Mouse (Mus musculus): ENCODE results near the gene Plcd3. TPM values are rescaled to one million over a fixed set of nuclear protein-coding genes. Genes with fewer than 3 reads are reported as not detected.
A peak's percentile ranks its signal among the peaks of the same experiment; 100 is the strongest.

Plcd3 gene
- 11.8 and 13.1 TPM in 2 replicates for polyA plus RNA-seq (2012; rRNA removed)

DNA sequence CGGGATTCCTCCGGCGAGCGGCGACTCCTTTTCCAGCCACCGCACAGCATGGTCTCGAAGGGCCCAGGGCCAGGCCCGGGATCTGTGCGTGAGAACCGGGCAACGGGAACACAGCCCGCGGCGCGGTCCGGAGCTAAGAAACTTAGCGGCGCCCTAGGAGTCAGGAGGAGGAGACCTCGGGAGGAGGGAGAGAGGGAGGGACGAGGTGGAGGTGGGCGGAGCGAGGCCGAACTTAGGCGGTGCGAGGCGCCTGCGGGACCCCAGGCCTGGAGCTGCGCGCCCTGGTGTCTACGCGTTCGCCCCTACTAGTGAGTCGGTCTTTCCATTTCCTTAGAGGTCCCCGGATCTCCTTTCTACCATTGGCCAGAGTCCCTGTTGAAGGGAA lies at the start of gene Plcd3, which contains the start of gene Acbd4:
Gene Plcd3, minus strand, starts transcription at position 178 of the 385 bp plus-strand sequence.
Gene Acbd4, plus strand, starts transcription at position 202 of the 385 bp plus-strand sequence.
- Histone ChIP-seq H3K27me3 (ENCODE audit: control insufficient read depth, insufficient read depth, low read length) (no peaks in the 10 kb centered on the region), H3K27ac (ENCODE audit: insufficient read depth, low read length) (peak within 1 kb of the TSS; percentile 29; the same call in 1 of the 2 replicates), H3K4me3 (replicated peaks; ENCODE audit: insufficient read depth, low read depth, low read length) (peak within 1 kb of the TSS; percentile 89), H3K4me1 (ENCODE audit: control insufficient read depth, insufficient read depth, low read length) (peaks cover 22% of the 10 kb centered on the region)
- WGBS, result under 1% methylated on average over 32 of the region's 34 CpGs
- peak; percentile 82 to 85 for DNase-seq
- peak; percentile 53; the same call in 1 of the 2 replicates for TF ChIP-seq POLR2A (IDR thresholded peaks at IDR 0.05; ENCODE audit: borderline replicate concordance, insufficient read depth, low read length)
- TF ChIP-seq CTCF (IDR thresholded peaks at IDR 0.05; ENCODE audit: borderline replicate concordance, insufficient read depth, low read depth, low read length), result no peak

DNA sequence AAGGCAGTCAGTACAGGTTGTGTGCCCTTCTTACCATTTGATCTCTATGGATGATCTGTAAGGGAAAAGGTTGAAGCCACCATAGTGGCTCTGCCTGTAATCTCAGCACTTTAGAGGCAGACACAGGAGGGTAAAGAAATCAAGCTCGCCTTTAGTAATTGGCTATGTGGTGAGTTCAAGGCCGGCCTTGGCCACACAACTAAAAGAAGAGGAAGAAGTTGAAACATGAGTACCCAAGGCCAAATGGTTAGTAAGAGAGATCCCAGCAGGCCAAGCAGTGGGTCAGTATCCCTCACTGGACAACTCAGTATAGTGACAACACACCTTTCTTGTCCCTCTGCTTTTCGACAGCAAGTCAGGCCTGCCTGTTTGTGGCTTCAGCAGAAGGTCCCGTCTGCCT lies 48.3 kb upstream of the Plcd3 start:
- no peak for DNase-seq
- TF ChIP-seq CTCF (IDR thresholded peaks at IDR 0.05; ENCODE audit: borderline replicate concordance, insufficient read depth, low read depth, low read length), result no peak
- TF ChIP-seq POLR2A (IDR thresholded peaks at IDR 0.05; ENCODE audit: borderline replicate concordance, insufficient read depth, low read length), result no peak
- Histone ChIP-seq H3K4me1 (ENCODE audit: control insufficient read depth, insufficient read depth, low read length) (no peaks in the 10 kb centered on the region), H3K4me3 (replicated peaks; ENCODE audit: insufficient read depth, low read depth, low read length) (no peak overlapping the region), H3K27ac (ENCODE audit: insufficient read depth, low read length) (no peak overlapping the region), H3K27me3 (ENCODE audit: control insufficient read depth, insufficient read depth, low read length) (no peaks in the 10 kb centered on the region)
- WGBS, result 94% methylated on average over 4 of the region's 4 CpGs

- no peaks in the 10 kb centered on the region for H3K27me3 ChIP-seq (ENCODE audit: control insufficient read depth, insufficient read depth, low read length)
- H3K4me1 ChIP-seq (ENCODE audit: control insufficient read depth, insufficient read depth, low read length), result peaks cover 4% of the 10 kb centered on the region; the same call in 1 of the 2 replicates
- no peak overlapping the region for H3K4me3 ChIP-seq (replicated peaks; ENCODE audit: insufficient read depth, low read depth, low read length)
- TF ChIP-seq POLR2A (IDR thresholded peaks at IDR 0.05; ENCODE audit: borderline replicate concordance, insufficient read depth, low read length) (no peak), CTCF (IDR thresholded peaks at IDR 0.05; ENCODE audit: borderline replicate concordance, insufficient read depth, low read depth, low read length) (no peak)
- H3K27ac ChIP-seq (ENCODE audit: insufficient read depth, low read length), result no peak overlapping the region
- WGBS, result 63% methylated on average over 4 of the region's 4 CpGs
- DNase-seq, result no peak
Observed at GRCm38 (mm10) chr11:103147766-103148165, 46.3 kb upstream of the Plcd3 start.

GRCm38 (mm10) chr11:103146386-103146785 lies 44.9 kb upstream of the Plcd3 start:
- H3K4me1 ChIP-seq (ENCODE audit: control insufficient read depth, insufficient read depth, low read length), result peaks cover 9% of the 10 kb centered on the region
- H3K4me3 ChIP-seq (replicated peaks; ENCODE audit: insufficient read depth, low read depth, low read length), result no peak overlapping the region
- no peak for DNase-seq
- TF ChIP-seq CTCF (IDR thresholded peaks at IDR 0.05; ENCODE audit: borderline replicate concordance, insufficient read depth, low read depth, low read length), result no peak
- no peak for TF ChIP-seq POLR2A (IDR thresholded peaks at IDR 0.05; ENCODE audit: borderline replicate concordance, insufficient read depth, low read length)
- H3K27me3 ChIP-seq (ENCODE audit: control insufficient read depth, insufficient read depth, low read length), result no peaks in the 10 kb centered on the region
- no peak overlapping the region for H3K27ac ChIP-seq (ENCODE audit: insufficient read depth, low read length)
- WGBS, result 90% methylated on average over 4 of the region's 4 CpGs

GRCm38 (mm10) chr11:103144309-103145285 lies 43.1 kb upstream of the Plcd3 start:
- DNase-seq, result no peak
- TF ChIP-seq POLR2A (IDR thresholded peaks at IDR 0.05; ENCODE audit: borderline replicate concordance, insufficient read depth, low read length), result no peak
- TF ChIP-seq CTCF (IDR thresholded peaks at IDR 0.05; ENCODE audit: borderline replicate concordance, insufficient read depth, low read depth, low read length), result no peak
- H3K4me3 ChIP-seq (replicated peaks; ENCODE audit: insufficient read depth, low read depth, low read length), result no peak overlapping the region
- WGBS, result 43% methylated on average over 12 of the region's 12 CpGs
- H3K27me3 ChIP-seq (ENCODE audit: control insufficient read depth, insufficient read depth, low read length), result no peaks in the 10 kb centered on the region
- H3K27ac ChIP-seq (ENCODE audit: insufficient read depth, low read length), result no peak overlapping the region
- H3K4me1 ChIP-seq (ENCODE audit: control insufficient read depth, insufficient read depth, low read length), result peaks cover 13% of the 10 kb centered on the region

DNA sequence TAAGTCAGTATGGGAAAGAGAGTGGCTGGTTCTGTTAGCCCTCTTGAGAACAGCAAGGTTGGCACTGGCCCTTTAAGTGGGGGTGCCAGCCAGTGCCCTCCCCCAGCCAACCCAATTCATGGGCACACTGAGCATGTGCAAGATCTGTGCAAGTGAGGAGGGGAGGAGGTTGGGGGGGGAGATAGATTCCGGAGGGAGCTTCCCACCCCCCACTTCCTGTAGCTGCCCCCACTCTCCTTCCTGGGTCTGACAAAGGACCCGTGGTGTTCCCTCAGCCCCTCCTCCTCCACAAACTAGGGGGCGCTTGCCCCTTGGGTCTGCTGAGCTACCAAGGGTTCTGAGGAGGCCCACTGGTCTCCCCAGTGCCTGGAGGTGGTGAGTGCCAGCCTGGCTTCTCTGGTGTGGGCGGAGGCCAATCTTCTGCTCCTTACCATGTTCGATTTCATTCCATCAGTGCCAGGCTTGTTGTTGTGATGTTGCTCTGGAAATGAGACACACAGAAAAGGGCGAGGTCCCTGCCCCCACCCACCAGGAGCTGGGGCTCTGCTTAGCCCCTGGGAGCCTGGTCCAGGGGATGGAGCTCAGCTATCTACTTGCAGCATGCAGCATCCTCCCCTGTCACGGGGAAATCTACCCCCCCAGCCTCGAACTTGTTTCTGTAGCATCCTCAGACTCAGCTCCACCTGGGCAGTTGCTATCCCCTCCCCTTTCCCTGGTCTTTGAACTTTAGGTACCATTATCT lies 41.2 kb upstream of the Plcd3 start:
- Histone ChIP-seq H3K4me3 (replicated peaks; ENCODE audit: insufficient read depth, low read depth, low read length) (peak overlapping the region; percentile 76), H3K27me3 (ENCODE audit: control insufficient read depth, insufficient read depth, low read length) (no peaks in the 10 kb centered on the region), H3K4me1 (ENCODE audit: control insufficient read depth, insufficient read depth, low read length) (peaks cover 13% of the 10 kb centered on the region), H3K27ac (ENCODE audit: insufficient read depth, low read length) (peak overlapping the region; percentile 95)
- WGBS, result 1% methylated on average over 8 of the region's 8 CpGs
- peak; percentile 87 to 92 for DNase-seq
- TF ChIP-seq POLR2A (IDR thresholded peaks at IDR 0.05; ENCODE audit: borderline replicate concordance, insufficient read depth, low read length), result peak; percentile 56; the same call in 1 of the 2 replicates
- 0 out of 2 replicates have a peak, but pooled peaks have one; percentile 0 for TF ChIP-seq CTCF (IDR thresholded peaks at IDR 0.05; ENCODE audit: borderline replicate concordance, insufficient read depth, low read depth, low read length)

DNA sequence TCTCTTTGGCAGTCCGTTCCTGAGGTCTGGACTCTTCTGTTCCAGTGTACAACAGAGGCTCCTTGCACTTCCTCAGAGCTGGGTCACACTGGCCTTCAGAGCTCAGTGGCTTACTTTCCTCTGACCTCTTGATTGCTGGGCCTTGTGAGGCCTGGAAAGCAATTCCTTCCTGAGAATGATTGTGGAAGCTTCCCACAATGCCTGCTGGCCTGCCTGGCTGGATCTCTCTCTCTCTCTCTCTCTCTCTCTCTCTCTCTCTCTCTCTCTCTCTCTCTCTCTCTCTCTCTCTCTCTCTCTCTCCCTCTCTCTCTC lies 40.4 kb upstream of the Plcd3 start:
- H3K27me3 ChIP-seq (ENCODE audit: control insufficient read depth, insufficient read depth, low read length), result no peaks in the 10 kb centered on the region
- DNase-seq, result peak in 1 of 2 experiments; percentile 46
- H3K27ac ChIP-seq (ENCODE audit: insufficient read depth, low read length), result peak overlapping the region; percentile 95
- H3K4me1 ChIP-seq (ENCODE audit: control insufficient read depth, insufficient read depth, low read length), result peaks cover 13% of the 10 kb centered on the region
- 33% methylated on average over 1 of the region's 1 CpGs for WGBS
- peak overlapping the region; percentile 3 for H3K4me3 ChIP-seq (replicated peaks; ENCODE audit: insufficient read depth, low read depth, low read length)
- no peak for TF ChIP-seq POLR2A (IDR thresholded peaks at IDR 0.05; ENCODE audit: borderline replicate concordance, insufficient read depth, low read length)
- no peak for TF ChIP-seq CTCF (IDR thresholded peaks at IDR 0.05; ENCODE audit: borderline replicate concordance, insufficient read depth, low read depth, low read length)
